Mouse (Mus musculus) lung, postnatal 0 days (tissue): Measurements from ENCODE around the gene Pde3a. TPM values are rescaled to one million over a fixed set of nuclear protein-coding genes. Genes with fewer than 3 reads are reported as not detected.
"Not testable (repeated sequence)": the region's sequence is repeated elsewhere in the genome, so short reads cannot be mapped to it uniquely, and the experiment has no call there.

Experiments used
- ATAC-seq: fragments of 200-750 bp; cut with Nextera tagmentation; 2 replicates; pipeline ENCODE4 v1.8.0; 2017; ENCODE audit warnings: moderate library complexity
- DNase-seq: peaks from one replicate; pipeline ENCODE4 v3.0.0-alpha.2; 2016; ENCODE audit warnings: low spot score
- H3K27ac ChIP-seq: fragments of 300-500 bp; sonication (generic); 2 replicates; pipeline ENCODE4 v1.5.1; 2014; ENCODE audit warnings: antibody characterized with exemption, mild to moderate bottlenecking, low read length, mixed read lengths
- H3K27me3 ChIP-seq: fragments of 300-500 bp; sonication (generic); replicated peaks from 2 replicates; pipeline ENCODE4 v1.6.1; 2014; ENCODE audit warnings: low read length, mixed read lengths; ENCODE audit not compliant: insufficient read depth
- H3K36me3 ChIP-seq: fragments of 300-500 bp; sonication (generic); 2 replicates; pipeline ENCODE4 v1.6.1; 2014; ENCODE audit warnings: low read length, mixed read lengths; ENCODE audit not compliant: insufficient read depth
- H3K4me1 ChIP-seq: fragments of 300-500 bp; sonication (generic); 2 replicates; pipeline ENCODE4 v1.6.1; 2014; ENCODE audit warnings: antibody characterized with exemption, low read depth, low read length, mixed read lengths; ENCODE audit not compliant: insufficient read depth
- H3K4me2 ChIP-seq: fragments of 300-500 bp; sonication (generic); replicated peaks from 2 replicates; pipeline ENCODE4 v1.6.1; 2014; ENCODE audit warnings: low read depth, mild to moderate bottlenecking, low read length, moderate library complexity, mixed read lengths
- H3K4me3 ChIP-seq: fragments of 300-500 bp; sonication (generic); 2 replicates; pipeline ENCODE4 v1.5.1; 2014; ENCODE audit warnings: low read depth, low read length
- H3K9ac ChIP-seq: fragments of 300-500 bp; sonication (generic); replicated peaks from 2 replicates; pipeline ENCODE4 v1.6.1; 2014; ENCODE audit warnings: low read depth, mild to moderate bottlenecking
- H3K9me3 ChIP-seq: fragments of 300-500 bp; sonication (generic); 2 replicates; pipeline ENCODE4 v1.6.1; 2016; ENCODE audit warnings: low read length, mixed read lengths
- CTCF ChIP-seq: IDR thresholded peaks from 2 replicates; pipeline ENCODE4 v1.5.1; 2016; ENCODE audit warnings: antibody characterized with exemption, mild to moderate bottlenecking
- EP300 ChIP-seq: IDR thresholded peaks from 2 replicates; pipeline ENCODE4 v1.6.1; 2016; ENCODE audit warnings: antibody characterized with exemption, mild to moderate bottlenecking, control low read depth
- WGBS: fragments of 180-500 bp; shearing (Covaris S2); extraction: QIAGEN DNeasy Blood & Tissue Kit; methylation state at CpG from one replicate; pipeline ENCODE4 v1.1.7; 2014; 5-methylcytosine and 5-hydroxymethylcytosine counted together
- polyA plus RNA-seq: library from polyadenylated mRNA; unstranded; fragments of >200 nt; fragmentation: Nextera tagmentation; extraction: Ambion mirVana; gene quantifications from 2 replicates; pipeline ENCODE4 v1.2.1, GENCODE M21; 2015

Gene Pde3a
- polyA plus RNA-seq, 1 experiment from 2014 or later = 12.1 TPM

- H3K36me3 ChIP-seq = no peaks in the 10 kb centered on the region
- 26% methylated on average over 6 of the region's 6 CpGs for WGBS
- H3K9me3 ChIP-seq = no peaks in the 10 kb centered on the region
- no peak overlapping the region for H3K27ac ChIP-seq
- DNase-seq = no peak
- no peak overlapping the region for H3K4me2 ChIP-seq
- H3K4me3 ChIP-seq = no peak overlapping the region
- no peak overlapping the region for H3K9ac ChIP-seq
- 0 out of 2 replicates have a peak, but pooled peaks cover 3% of the 10 kb centered on the region for H3K4me1 ChIP-seq
- no peak for ATAC-seq
- no peaks in the 10 kb centered on the region for H3K27me3 ChIP-seq
- no peak for TF ChIP-seq EP300
- TF ChIP-seq CTCF = no peak
Observed at GRCm38 (mm10) chr6:141310351-141310750, 61.3 kb downstream of the Pde3a start.

- H3K27me3 ChIP-seq = no peaks in the 10 kb centered on the region
- H3K9me3 ChIP-seq = no peaks in the 10 kb centered on the region
- no peak overlapping the region for H3K27ac ChIP-seq
- WGBS = 55% methylated on average over 6 of the region's 6 CpGs
- H3K36me3 ChIP-seq = no peaks in the 10 kb centered on the region
- TF ChIP-seq CTCF (no peak), EP300 (no peak)
- no peak overlapping the region for H3K4me3 ChIP-seq
- peak; percentile 70 for DNase-seq
- no peak overlapping the region for H3K4me2 ChIP-seq
- peak; percentile 86 for ATAC-seq
- 0 out of 2 replicates have a peak, but pooled peaks cover 3% of the 10 kb centered on the region for H3K4me1 ChIP-seq
- H3K9ac ChIP-seq = no peak overlapping the region
Observed at GRCm38 (mm10) chr6:141311615-141312014, 62.5 kb downstream of the Pde3a start.

GRCm38 (mm10) chr6:141313112-141313511 lies 64.0 kb downstream of the Pde3a start:
- 88% methylated on average over 4 of the region's 4 CpGs for WGBS
- 0 out of 2 replicates have a peak, but pooled peaks cover 2% of the 10 kb centered on the region for H3K4me1 ChIP-seq

GRCm38 (mm10) chr6:141318440-141318839 lies 69.4 kb downstream of the Pde3a start:
- no peak for ATAC-seq
- Histone ChIP-seq H3K4me2 (no peak overlapping the region), H3K36me3 (no peaks in the 10 kb centered on the region), H3K27me3 (no peaks in the 10 kb centered on the region), H3K9me3 (no peaks in the 10 kb centered on the region), H3K9ac (no peak overlapping the region), H3K4me3 (no peak overlapping the region), H3K4me1 (no peaks in the 10 kb centered on the region; the same call in 1 of the 2 replicates), H3K27ac (no peak overlapping the region)
- WGBS = 72% methylated on average over 3 of the region's 3 CpGs
- DNase-seq = no peak
- no peak for TF ChIP-seq CTCF
- TF ChIP-seq EP300 = no peak

More at GRCm38 (mm10) chr6:141313112-141313511, 64.0 kb downstream of the Pde3a start:
- H3K9me3 ChIP-seq = no peaks in the 10 kb centered on the region
- TF ChIP-seq EP300 = no peak
- TF ChIP-seq CTCF = peak; percentile 46
- H3K27ac ChIP-seq = no peak overlapping the region
- DNase-seq (no peak), ATAC-seq (no peak)
- H3K4me2 ChIP-seq = no peak overlapping the region
- H3K27me3 ChIP-seq = no peaks in the 10 kb centered on the region
- no peaks in the 10 kb centered on the region for H3K36me3 ChIP-seq
- H3K4me3 ChIP-seq = no peak overlapping the region
- no peak overlapping the region for H3K9ac ChIP-seq

- no peak overlapping the region for H3K4me2 ChIP-seq
- 69% methylated on average over 3 of the region's 3 CpGs for WGBS
- H3K27ac ChIP-seq = no peak overlapping the region
- ATAC-seq (no peak), DNase-seq (no peak)
- H3K4me1 ChIP-seq = no peaks in the 10 kb centered on the region; the same call in 1 of the 2 replicates
- H3K9me3 ChIP-seq = no peaks in the 10 kb centered on the region
- no peaks in the 10 kb centered on the region for H3K36me3 ChIP-seq
- H3K4me3 ChIP-seq = no peak overlapping the region
- H3K27me3 ChIP-seq = no peaks in the 10 kb centered on the region
- TF ChIP-seq CTCF (no peak), EP300 (no peak)
- no peak overlapping the region for H3K9ac ChIP-seq
Observed at GRCm38 (mm10) chr6:141321253-141321652, 72.2 kb downstream of the Pde3a start.

GRCm38 (mm10) chr6:141322961-141323360 lies 73.9 kb downstream of the Pde3a start:
- 26% methylated on average over 4 of the region's 4 CpGs for WGBS
- Histone ChIP-seq H3K27me3 (no peaks in the 10 kb centered on the region), H3K9ac (no peak overlapping the region), H3K4me2 (no peak overlapping the region), H3K9me3 (no peaks in the 10 kb centered on the region), H3K27ac (no peak overlapping the region), H3K4me1 (no peaks in the 10 kb centered on the region; the same call in 1 of the 2 replicates), H3K4me3 (no peak overlapping the region), H3K36me3 (no peaks in the 10 kb centered on the region)
- ATAC-seq (no peak), DNase-seq (no peak)
- TF ChIP-seq EP300 (no peak), CTCF (no peak)

- ATAC-seq, H3K27me3 ChIP-seq, H3K36me3 ChIP-seq, H3K9me3 ChIP-seq, H3K9ac ChIP-seq, H3K4me1 ChIP-seq, H3K27ac ChIP-seq, H3K4me2 ChIP-seq, H3K4me3 ChIP-seq, DNase-seq: not testable (repeated sequence)
- 62% methylated on average over 2 of the region's 2 CpGs for WGBS
Observed at GRCm38 (mm10) chr6:141327134-141327533, 78.1 kb downstream of the Pde3a start.
